Mouse (Mus musculus) ZHBTc4 (cell line): Measurements from ENCODE around the gene Nav2.

Experiments
- DNase-seq: peaks from one replicate; pipeline ENCODE4 v3.0.0-alpha.2; 2011; ENCODE audit warnings: low read depth, low spot score

Nav2 gene

DNA sequence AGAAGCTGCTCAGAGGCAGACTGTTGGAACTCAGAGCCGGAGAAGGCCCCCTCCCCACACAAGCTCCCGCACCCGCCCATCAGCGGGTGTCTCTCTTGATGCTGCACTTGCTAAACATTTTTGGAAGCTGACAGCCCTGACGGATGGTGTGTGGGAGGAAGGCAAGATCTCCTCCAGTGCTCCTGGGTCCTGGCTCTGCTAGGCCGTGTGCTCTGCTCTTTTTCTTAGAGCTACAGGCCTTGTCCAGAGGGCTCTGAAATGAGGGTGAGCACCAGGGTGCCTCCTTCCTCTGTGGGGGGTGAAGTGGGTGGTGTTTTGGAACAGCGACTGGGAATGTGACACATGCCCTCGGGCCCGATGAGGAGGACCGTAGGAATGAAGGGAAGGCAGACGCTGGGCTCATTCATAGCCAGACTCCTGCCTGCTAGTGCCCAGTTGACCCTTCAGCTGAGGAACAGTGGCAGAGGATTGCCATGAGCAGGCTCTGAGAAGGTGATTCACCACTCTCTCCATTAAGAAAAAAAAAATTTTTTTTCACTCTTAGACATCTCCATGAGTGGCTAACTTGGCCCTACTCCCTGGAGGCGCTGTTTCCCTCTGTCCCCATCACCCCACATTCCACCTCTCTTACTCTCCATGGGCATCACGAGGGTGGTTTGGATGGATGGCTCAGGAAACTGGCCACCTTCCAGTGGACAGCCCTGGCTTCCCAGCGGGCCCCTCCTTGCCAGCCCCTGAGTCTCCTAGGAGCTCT, 340.0 kb downstream of the Nav2 start:
- DNase-seq: no peak

DNA sequence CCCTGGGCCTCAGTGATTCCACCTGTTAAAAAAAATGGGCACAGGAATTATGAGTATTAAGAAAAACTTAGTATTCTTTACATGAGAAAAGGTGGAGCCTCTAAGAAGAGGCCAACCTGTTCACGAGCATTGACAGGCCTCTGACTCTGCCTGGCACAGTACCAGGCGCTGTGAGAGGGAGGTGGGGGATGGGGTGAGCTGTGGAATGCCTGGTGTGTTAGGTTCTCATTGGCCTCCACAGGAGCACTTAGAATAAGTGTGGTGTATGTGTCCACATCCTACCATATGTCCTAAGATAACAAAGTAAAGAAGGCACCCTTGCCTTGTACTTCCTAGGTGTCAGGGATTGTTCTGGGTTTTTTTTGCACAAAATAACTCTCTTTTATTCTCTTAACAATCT, 340.9 kb downstream of the Nav2 start:
- DNase-seq: no peak

DNA sequence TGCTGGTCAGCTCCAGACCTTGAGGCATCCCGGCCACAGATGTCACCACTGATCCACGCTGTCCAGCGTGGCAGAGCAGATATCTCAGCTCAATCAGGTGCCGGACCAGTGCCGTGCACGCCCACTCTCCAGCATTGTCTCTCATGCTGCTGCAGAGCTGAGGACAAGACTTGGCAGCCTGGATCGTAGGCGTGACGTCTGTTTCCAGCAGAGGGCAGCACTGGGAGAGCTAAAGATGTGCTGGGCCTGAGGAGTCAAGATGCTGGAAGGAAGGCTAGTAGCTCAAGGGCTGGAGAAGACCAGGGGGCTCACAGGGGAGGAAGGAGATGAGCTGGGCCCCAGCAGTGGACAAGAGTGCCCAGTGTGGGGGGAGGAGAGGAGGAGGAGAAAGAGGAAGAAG, 341.5 kb downstream of the Nav2 start:
- peak; percentile 88 for DNase-seq

DNA sequence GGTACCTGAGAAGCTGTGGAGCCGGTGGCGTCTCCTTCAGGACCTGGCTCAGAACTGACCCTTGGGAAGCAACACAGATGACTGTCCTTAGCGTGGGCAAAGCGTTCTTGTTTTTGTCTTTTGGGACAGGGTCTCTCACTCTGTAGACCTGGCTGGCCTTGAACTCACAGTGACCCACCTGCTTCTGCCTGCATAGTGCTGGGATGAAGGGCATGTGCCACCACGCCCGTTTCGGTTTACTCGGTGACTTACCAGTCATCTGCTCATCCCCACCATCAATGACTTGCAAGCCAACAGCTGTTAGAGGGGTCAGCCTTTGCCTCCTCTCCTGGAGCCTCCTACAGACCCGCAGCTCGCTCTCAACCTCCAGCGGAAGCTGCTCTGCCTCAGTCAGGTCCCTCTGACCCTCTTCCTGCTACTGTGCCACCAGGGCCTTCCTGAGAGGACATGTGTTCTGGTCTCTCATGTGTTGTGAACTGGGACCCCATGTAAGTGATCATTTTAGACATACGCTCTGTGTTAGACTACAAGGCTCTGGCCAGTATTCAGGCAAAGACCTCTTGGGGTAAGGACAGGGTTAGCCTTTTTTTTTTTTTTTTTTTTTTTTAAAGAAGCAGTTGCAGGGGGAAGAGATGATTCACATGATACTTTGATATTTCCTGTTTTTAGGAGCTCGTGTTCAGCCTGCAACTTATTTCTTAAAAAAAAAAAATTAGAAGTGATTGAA, 342.2 kb downstream of the Nav2 start:
- no peak for DNase-seq

DNA sequence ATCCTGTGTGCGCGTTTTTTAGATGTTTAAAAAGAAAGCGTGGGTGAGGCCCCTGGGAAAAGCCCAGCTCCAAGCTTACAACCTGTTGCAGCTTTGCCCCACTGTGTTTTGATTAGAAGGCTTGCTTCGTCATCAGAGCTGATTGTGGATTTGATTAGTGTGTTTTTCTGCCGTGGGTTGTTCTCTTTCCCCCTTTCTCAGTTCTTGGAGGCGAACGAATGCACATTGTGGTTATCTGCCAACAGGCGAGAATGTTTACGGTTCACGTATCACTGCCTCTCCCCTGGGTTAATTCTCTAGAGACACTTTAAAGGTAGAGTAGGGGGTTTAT, 342.8 kb downstream of the Nav2 start:
- no peak for DNase-seq

DNA sequence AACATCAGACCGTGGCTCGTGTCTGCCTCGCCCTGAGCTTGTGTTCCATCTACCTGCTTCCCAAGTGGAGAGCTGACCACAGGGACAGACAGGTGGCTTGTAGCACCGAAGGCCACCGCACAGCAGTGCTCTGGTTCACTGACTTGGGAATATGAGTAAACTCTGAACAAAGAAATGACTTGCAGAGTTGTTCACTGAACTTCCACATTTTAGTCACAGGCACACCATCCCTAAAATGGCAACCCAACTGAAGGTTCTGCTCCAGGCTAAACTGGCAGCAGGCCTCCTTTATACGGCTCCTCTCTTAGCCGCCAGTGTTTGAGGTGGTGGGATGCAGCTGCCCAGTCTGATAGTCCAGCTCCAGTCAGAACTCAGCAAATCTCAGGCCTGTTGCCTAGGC, 343.9 kb downstream of the Nav2 start:
- DNase-seq: no peak

DNA sequence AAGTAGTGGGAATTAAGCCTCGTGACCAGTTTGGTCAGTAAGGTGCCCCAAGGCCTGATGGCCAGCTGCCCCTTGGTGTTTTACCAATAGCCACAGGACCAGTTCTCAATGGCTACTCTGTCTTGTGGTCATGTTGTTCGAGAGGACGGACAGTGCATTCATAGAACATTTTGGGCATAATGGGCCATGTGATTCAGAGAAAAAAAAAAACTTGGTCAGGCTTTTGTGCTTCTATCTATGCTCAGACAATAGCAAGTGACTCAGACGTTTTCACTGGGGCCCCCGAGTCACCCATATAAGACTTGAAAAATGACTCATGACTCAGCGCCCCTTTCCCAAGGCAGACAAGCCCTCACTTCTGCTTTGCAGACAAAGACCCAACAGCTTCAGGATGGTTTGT, 344.4 kb downstream of the Nav2 start:
- DNase-seq: no peak

DNA sequence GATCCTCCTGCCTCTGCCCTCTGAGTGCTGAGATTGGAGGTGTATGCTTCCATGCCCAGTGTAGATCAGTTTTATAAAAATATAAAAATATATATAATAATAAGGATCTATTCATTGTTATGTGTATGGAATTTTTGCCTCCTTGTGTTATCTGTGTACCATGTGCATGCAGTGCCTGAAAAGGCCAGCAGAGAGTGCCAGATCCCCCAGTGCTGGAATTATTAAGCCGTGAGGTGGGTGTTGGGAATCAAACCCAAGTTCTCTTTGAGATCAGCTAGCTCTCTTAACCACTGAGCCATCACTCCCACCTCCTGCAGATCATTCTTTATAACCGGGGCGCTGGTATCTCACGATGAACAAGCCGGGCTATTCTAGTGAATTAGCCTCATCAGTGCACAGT, 346.5 kb downstream of the Nav2 start:
- peak; percentile 66 for DNase-seq

DNA sequence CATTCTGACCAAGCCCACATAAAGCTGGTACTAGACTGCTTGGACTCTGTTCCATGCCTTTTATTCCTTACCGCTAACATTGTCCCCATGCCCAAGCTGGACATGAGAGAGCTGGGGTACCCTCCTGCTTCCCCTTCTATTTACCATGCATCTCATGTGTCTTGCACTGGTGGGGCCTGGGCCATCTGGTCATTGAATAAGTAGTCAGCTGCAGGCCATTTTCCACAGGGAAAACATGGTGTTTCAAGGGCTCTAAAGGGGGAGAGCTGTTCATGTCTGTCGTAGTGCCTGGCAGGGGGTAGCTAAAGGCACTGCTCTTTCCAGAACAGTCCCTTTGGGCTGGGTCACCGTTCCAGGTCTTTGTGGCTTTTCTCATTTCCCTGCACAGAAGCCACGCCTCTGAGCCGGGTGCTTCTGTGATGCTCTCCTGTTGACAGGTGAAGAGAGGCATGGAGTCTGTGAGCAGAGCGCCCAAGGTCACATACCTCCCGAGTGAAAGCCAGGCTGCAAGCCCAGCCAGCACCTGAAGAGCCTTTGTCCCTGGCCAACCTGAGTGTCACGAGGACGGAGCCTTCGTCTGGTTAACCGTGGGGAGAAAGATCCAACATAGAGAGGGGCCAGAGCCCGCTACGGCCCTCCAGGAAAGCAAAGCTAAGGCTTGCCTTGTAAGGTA, 348.9 kb downstream of the Nav2 start:
- DNase-seq: peak; percentile 37

DNA sequence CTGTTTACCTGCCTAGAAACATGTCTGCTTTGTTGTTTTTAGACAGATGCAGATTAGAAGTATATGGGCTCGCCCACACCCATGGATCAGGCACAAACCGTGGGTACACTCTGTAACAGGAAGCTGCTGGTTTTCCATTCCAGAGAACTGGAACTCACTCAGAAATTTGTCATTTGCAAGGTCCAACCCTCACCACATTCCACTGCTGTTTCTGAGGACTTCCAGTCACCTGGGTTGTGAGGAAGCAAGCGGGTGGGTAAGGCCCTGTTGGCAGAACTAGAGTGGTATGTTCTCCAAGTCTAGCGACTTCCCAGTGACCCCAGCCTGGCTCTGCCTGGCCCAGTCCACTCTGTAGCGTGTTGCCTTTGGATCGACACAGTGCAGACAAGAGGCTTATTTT, 349.6 kb downstream of the Nav2 start:
- no peak for DNase-seq

DNA sequence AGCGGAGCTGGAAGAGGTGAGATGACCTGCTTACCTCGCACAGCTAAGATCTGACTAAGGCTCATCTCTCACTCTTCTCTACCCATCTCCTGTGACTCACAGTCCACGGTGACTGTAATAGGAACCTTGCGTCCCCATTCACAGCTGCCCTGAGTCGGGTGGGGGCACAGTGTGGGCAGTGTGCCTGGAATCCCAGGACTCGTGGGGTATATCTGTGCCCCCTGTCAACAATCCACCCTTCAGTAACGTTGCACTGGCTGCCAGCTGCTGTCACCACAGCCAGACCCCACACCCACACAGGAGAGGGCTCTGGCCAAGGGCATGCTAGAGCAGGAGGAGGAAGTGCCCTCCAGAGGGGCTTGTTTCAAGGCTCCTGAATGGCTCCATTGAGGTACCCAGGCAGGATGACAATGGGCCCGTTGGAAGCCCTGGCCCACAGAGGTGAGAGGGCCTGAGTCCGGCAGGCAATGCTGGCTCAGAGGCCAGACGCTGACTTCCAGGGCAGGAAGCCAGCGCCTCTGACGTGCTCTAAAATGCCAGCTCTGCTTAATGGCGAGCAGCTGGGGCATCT, 353.5 kb downstream of the Nav2 start:
- DNase-seq: no peak

DNA sequence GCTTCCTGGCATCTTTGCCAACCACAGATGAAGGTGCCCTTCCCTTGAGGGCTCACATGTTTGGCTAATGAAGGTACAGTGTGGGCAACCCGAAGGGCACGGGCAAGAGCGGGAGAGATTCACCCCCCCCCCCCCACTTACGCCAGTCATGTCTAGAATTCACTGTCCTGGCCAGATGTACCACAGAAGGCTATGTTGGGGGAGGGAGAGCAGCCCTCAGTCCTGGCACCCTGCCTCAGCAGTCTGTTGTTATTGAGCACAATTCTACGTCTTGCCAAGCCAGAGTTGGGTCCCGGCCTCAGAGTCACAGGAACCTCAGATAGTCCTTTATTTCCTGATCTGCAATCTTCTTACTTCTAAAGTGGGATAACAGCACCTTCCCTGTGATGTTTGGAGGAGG, 357.9 kb downstream of the Nav2 start:
- no peak for DNase-seq

DNA sequence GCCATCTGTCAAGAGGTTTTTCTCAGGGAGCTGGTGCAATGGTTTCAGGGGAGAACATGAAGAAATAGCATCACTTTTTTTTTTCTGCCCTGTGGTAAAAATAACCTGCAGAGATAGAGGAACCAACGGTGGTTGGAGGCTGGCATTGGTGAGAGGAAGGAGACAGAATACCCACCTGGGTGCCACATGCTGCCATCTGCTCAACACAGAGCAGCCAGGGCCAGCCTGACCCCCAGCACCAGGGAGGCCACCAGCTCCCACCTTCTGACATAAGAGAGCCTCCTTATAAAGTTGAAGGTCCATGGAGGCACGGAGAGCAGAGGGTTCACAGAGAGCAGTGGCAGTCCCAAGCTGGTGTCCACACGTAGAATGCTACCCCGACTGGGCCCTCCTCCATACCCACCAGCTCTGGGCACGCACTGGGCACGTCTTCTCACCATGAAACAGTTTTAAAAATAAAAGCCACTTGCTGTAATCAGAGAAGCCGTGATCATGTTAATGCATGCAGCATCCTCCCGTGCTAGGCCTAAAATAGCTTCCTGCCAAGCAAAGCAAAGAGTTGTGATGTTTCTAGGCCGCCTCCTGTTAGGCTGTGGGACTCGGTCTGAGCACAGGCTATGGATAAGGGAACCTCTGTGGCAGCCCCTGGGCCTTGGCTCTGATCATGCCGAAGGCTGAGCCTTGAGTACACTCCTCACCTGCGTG, 359.3 kb downstream of the Nav2 start:
- no peak for DNase-seq

DNA sequence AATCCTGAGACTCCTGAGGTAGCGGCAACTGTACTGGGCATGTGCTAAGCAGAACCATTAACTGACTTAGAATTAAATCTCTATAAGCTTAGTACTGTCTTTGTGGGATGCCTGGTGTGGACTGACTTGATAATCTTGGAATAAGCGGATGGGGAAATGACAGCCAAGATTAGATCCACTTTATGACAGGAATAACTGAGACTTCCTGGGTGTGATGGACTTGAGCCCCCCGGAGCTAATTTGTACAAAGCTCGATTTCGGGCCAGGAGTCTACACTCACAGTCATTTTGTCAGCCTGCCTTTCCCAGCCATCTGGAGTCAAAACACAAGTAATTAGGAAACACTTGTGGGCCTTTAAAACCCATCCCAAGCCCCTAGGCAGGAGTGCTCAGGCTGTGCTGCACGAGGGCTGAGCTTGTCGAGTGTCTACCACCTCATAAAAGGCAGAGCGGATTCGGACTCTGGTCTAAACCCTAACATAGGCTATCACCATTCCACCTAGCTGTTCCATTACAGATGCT, 359.9 kb downstream of the Nav2 start:
- no peak for DNase-seq

DNA sequence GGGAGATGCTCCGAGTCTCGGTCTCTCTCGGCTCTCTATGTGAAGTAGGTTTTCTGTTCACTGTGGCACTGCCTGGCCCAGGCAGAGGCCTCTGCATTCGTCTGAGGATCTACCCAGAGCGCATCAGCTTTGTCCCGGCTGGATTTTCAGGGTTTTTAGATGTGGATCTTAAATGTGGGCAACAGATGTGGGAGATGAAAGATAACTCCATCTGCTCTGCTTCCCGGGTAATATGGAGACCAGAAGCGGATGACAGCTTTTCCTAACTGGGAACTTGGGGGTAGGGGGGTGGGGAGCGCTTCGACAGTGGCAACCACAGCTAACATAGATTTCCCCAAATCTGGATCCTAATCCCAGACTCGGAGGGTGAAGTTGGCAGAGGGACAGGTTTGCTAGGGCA, 362.3 kb downstream of the Nav2 start:
- no peak for DNase-seq

DNA sequence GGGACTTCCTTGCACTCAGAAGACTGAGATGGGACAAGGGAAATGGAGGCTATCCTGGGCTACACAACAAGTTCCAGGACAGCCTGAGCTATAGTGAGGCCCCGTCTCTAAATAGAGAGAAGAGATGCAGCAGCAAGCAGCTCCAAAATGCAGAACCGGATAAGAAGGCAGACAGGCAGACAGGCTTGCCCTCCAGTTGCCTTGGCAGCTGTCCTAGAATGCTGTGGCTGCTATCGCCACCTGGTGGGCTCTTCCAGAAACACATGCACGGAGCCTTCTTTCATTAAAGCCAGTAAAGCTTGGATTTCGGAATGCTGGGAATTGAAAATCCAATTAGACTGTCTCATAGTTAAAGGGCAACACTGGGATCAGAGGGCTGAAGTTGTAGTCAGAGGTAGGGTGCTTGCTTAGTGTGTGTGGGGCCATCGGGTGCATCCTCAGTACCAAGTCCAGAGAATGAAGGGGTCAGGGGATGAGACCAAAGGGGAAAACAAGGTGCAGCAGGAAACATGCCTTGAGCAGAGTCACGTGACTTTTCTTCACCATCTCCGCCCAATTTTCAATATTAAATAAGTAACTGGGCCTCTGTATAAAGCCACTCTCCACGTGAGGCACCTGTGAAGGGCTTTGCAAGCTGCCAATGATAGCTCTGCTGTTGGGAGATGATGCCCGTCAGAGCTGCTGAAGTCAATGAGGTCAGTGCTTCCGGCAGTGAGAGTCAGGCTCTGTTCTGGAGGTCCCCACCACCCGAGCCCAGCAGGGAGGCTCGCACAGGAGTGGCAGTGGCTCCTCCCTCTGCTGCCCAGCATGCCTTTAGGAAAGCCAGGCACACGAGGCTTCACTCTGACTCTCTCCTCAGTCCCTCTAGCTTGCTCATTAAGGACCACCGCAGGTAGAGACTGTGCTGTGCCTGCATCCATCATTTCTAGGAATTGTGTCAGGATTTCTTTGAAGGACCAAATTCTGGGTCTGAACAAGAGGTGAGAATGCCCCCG, 364.2 kb downstream of the Nav2 start:
- peak; percentile 77 for DNase-seq

DNA sequence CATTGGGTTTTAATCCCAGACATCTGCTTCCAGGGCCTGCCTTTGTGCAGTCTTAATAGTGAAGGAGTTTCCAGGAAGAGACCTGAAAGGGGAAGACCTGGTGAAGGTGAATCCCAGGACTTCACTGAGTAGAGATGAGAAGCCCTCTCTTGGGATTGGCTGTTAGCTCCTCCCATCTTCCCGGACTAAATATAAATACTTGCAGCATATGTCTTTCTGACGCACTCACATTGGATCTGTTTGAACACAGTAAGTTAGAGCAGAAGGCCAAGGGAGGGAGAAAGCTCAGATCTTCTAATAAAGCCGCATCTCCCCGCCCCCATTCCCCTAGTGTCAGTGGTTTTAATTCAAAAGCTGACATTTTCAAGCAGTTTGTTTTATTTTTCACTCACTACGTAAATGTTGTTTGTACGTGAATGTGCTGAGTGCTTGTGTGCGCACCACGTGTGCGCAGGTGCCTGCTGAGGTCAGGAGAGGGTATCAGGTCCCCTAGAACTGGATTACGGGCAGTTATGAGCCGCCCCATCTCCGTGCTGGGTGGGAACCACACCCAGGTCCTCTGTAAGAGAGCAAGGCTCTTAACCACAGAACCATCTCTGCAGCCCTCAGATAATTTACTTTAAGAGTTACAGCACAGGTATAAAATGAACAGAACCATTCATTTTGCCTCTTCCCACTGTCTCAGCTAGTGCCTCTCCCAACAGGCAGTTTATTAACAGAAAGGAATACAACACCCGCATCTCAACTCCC, 365.6 kb downstream of the Nav2 start:
- no peak for DNase-seq

DNA sequence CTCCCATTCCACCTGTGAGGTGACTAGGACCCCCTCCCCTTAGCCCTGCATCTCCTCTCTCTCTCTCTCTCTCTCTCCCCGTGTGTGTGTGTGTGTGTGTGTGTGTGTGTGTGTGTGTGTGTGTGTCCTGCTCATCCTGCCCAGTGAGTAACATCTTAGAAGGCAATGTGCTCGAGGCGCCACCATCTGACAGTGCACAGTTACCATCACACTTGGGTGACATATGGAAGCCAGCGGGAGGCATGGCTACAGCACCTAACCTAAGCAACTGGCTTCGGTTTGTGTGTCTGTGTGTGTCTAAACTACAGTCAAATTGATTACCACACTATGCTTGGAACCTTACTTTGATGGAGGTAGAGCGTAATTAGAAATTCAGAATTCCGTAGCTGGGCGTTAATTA, 366.2 kb downstream of the Nav2 start:
- no peak for DNase-seq

DNA sequence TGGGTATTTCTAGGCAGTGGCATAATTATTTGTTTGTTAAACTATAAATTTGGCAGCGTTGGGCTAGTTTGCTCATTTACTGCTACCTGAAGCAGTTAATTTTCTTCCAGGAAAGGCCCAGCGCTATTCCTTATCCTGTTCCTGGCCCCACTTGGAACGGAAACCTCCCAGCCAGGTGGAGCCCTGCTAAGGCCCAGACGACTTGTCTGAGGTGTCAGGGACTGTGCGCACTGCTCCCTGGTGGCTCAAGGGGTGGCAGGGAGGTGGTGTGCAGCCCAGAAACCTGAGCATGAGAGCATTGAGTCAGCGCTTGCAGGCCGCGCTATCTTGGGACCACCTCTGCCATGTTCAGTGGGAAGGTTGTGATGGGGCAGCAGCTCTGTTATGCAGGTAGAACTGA, 367.6 kb downstream of the Nav2 start:
- no peak for DNase-seq

DNA sequence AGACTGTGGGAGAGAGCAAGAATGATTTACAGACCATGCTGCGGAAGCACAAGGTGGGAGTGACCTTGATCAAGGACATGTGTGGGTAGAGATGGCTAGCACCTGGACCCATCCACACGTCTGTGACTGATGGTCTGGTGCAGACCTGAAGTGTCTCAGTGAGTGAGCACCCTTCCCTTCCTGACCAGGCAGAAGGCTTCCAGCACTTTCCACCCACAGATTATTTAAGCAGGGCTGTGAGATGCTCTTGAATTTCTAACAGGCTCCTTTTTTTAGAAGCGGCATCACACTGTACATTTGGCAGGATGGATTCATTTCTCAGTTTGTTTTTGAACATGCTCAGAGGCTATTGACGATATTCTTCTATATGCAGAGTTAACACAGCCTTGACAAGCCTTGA, 369.2 kb downstream of the Nav2 start:
- DNase-seq: no peak
